Mouse (Mus musculus) spleen, adult 12 weeks (tissue): ENCODE results near the gene Sh3bgrl2.
A peak's percentile ranks its signal among the peaks of the same experiment; 100 is the strongest.

Source experiments
- DNase-seq: peaks from one replicate; pipeline ENCODE4 v3.0.0; 2022; ENCODE audit warnings: low spot score

The Sh3bgrl2 gene

DNA sequence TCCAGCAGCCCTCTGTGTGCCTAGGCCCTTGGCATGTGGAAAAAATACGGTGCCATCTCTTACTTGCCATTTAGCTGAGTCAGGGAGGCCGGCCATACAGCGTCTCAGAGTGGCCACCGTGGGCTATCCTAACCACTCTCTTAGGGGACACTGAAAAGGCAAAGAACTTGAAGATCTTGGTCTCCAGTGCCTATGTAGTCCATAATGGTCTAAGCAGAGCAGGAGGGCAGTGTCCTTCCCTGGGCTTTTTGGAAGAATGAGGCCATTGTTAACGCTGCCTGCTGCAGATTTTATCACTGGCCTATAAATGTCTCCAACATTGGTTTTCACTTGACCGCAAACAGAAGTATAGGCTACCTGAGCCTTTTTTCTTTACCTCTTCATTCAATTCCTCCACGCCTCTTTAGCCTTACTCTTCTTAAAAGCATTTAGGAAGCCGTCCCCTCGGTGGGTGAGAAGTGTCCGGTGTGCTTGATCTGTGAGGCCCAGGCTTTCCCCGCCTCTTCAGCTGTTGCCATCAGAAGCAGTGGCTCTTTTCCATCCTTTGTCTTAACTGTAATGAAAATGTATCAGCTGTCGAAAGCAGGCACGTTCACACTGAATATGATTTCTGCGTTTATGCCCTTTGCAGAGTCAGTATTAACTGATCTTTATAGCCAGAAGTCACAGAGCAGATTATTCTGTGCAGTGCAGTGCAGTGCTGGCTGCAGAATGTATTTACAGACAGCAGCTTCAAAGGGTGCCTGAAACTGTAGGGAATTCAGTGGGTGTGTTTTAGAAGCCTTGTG, 41.7 kb downstream of the Sh3bgrl2 start:
- DNase-seq, result no peak

- no peak for DNase-seq
Observed at GRCm38 (mm10) chr9:83591848-83592456, 43.8 kb downstream of the Sh3bgrl2 start.

DNA sequence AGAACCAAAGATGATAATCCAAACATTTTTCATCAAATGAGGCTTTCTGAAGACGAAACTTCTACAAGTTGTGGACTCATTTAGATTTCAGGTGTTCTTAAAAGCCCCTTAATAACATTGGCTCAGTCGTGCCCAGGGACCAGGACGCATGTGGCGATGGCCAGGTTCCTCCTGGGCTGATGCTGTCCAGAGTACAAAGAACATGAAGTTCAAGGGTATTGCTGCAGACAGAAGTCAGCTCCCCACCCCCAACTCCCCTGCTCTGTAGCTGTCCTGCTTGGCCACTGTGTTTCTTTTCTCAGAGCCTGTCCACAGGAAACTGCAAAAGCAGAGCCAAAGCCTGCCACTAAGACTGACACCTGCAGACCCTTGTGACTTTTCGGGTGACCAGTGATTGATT, 45.7 kb downstream of the Sh3bgrl2 start:
- no peak for DNase-seq

DNA sequence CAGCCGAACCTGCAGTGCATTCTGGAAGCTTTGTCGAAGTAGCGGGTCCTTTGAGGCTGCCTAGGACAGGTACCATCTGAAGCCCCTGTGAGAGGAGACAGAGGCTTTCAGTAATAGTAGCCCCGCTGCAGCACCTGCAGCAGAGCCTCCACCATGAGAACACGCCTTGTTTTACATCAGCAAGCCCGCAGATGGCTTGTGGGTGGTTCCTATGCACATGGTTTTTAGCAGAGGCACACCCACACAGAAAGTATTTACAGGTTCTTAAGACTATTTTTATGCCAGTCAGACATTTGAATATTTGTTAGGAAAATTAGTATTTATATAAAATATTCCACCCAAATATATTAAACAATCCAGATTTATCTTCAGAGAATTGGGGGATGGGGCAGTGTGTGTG, 48.0 kb downstream of the Sh3bgrl2 start:
- no peak for DNase-seq

DNA sequence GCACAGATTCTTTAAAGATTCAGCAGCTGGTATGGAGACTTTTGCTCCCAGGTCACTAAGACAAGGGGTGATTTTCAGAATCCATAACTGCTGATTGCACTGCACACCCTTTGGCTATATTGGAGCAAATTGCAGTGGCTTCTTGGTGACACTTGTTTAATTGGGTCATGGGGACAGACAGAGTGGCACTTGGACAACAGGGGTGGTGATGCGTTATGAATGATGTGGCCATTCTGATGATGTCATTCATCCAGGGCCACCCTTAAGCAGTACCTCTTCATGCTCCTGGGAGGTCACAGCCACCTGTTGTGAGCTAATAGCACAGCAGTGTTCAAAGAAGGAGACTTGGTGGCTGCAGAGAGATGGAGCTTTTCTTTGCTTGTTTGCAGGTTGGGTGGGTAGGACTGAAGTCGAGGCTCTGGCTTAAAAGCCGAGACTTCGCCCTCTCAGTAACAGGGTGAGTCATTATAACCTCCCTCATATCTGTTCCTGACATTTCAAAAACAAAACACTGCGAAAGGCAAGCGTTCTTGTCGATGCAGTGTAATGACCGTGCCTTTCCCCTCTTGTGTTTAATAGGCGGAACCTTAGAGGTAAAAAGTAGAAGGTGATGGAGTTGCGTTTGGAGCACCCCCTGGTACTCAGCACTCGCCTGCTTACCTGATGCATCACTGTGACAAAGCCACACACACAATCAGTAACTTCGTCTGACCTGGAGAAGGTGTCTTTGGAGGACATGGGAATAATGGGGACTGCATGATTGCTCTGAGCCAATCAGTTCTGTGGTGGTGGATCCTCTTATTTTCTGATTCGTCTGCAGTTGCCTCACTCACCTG, 48.7 kb downstream of the Sh3bgrl2 start:
- no peak for DNase-seq

DNA sequence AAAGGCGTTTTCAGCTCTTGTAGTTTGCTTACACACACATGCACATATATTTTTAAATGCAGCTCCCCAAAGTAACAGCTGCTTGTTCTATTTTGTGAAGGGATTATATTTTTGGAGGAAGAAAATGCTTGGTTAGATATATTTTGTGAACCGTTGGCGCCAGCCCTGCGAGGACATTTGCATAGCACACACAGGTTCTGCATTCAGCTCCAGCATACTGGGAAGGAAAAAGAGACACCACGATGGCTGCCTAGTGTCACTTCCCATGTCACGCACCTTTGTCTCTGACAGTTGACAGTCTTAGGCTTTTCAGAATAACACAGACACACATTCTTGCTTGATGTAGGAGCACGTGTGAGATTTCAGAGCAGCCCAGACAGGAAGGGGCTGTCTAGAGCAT, 49.9 kb downstream of the Sh3bgrl2 start:
- DNase-seq, result no peak

- DNase-seq, result no peak
Observed at GRCm38 (mm10) chr9:83599505-83599904, 51.4 kb downstream of the Sh3bgrl2 start.

DNA sequence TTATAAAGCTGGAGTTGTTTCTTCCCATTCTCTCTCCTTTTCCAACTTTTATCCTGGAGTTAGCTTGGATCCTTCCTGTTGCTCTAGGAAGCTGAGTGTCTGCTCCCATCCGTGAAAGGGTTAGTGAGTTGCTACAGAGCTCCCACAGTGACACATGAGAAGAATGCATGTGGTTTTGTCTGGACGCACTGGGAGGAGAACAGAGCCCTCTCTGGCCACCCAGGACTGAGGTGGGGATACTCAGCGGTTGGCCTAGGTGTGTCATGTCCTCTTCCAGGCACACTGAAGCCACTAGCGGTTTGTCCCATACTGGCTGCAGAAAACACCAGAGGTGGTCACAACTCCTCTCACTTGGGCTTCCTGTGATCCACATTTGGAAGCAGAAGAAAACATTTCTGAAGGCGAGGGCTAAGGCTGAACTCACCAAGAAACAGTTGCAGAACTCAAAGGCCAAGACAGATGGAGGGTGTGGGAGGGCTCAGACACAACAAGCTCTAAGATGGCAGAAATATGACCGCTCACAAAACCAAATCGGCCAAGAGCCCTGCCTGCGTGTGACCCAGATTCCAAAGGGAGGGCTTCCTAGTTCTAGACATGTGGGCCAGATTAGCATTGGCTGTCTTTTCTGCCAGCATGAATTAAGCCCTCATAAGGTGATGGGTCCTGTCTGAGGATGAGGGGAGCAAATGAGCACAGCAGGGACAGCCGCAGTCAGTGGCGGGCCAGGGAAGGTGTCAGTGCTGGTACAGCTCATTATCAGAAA, 52.3 kb downstream of the Sh3bgrl2 start:
- DNase-seq, result no peak

- DNase-seq, result no peak
Observed at GRCm38 (mm10) chr9:83602176-83602770, 54.1 kb downstream of the Sh3bgrl2 start.

GRCm38 (mm10) chr9:83603159-83603558, 55.0 kb downstream of the Sh3bgrl2 start:
- DNase-seq, result no peak

GRCm38 (mm10) chr9:83605886-83606640, 57.9 kb downstream of the Sh3bgrl2 start:
- DNase-seq, result no peak

GRCm38 (mm10) chr9:83608135-83608534, 60.0 kb downstream of the Sh3bgrl2 start:
- DNase-seq, result no peak

DNA sequence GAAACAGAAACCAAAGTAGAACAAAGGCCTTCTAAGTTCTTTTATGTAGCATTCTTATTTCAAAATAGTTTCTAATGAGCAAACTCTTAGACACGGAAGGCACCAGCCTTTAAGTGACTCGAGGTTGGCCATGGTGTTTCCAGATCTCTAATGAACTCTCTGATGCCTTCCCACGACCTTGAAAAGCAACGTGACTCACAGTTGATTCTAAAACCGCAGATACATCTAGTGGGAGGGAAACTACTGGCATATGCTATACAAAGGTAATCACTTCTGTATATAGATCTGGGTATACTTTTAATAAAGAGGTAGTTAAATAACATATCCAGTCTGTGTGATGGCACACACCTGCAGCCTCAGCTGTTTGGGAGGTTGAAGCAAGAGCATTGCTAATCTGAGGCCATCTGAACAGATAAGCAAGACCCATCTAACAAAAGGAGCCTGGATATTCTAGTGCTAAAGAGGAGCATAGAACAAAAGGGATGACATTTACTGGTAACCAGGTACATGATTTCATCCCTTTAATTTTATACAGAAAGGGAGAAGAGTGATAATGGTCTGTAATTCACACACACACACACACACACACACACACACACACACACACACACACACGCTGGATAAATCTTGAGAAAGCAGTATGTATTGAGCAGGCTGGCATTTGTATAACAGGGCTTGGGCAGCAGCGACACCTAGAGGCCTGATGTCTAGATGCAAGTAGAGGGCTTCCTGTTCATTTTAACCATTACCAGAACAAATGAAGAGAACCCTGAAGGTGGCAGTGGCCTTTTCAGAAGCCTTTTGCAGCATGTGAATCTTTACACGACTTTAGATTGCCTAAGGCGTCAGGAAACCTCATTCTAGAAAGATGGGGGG, 61.5 kb downstream of the Sh3bgrl2 start:
- DNase-seq, result peak; percentile 18

GRCm38 (mm10) chr9:83615912-83616585, 67.9 kb downstream of the Sh3bgrl2 start:
- no peak for DNase-seq

DNA sequence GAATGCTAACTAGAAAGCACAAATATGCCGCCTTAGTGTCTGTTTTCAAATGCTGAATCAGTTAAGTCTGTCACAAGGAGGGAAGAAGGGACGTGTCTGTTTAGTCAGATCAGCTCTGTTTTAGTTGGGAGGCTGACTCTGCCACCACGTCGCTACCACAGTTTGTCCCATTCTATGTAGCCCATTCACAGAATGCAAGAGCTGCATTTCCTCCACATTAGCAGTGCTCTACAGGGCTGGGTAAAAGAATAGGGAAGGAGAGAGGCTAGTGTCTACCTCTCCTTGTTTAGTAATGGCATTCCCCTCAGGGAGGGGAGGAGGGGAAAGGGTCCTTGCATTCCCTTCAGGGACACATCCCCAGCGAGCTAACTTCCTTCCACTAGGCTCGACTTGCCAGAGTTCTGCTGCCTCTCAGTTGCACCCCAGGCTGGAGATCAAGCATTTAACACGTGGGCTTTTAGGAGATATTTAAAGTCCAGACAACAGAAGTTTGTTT, 68.5 kb downstream of the Sh3bgrl2 start:
- no peak for DNase-seq

DNA sequence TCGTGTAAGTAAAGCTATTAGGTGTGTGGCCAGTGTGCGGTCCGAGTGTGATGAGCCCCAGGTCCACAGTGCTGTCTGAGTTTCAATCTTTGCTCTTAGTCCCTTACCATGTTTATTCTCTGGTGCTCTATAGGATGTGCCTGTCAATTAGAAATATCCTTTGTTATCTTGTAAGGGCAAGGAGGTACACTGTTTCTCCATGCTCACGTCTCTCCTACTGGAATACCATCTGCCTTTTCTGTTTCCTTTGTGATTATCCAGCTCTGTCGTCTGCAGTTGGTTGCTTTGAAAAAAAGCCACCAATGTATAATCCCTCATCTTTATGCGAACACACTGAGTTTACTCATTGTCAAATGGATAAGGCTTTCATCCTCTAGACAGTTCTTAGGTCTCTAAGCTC, 75.3 kb downstream of the Sh3bgrl2 start:
- no peak for DNase-seq

GRCm38 (mm10) chr9:83624193-83624592, 76.1 kb downstream of the Sh3bgrl2 start:
- no peak for DNase-seq

GRCm38 (mm10) chr9:83625085-83625484, 77.0 kb downstream of the Sh3bgrl2 start:
- no peak for DNase-seq
